Mouse (Mus musculus): ENCODE results near the gene Odf3b.

The Odf3b gene

GRCm38 (mm10) chr15:89376040-89376439, 3.0 kb downstream of the Odf3b start:
- DNase-seq (ENCODE audit: inconsistent age in 2 of 2, low spot score in 1 of 2): peak in 1 of 2 experiments; percentile 20

- DNase-seq (ENCODE audit: inconsistent age in 2 of 2, low spot score in 1 of 2): peak in 1 of 2 experiments; percentile 36
Measured at GRCm38 (mm10) chr15:89374801-89375534, 4.1 kb downstream of the Odf3b start.

GRCm38 (mm10) chr15:89374340-89374739, 4.7 kb downstream of the Odf3b start:
- no peak for DNase-seq (ENCODE audit: inconsistent age in 2 of 2, low spot score in 1 of 2)

- DNase-seq (ENCODE audit: inconsistent age in 2 of 2, low spot score in 1 of 2): peak; percentile 92 to 98
Measured at GRCm38 (mm10) chr15:89373762-89374248, 5.3 kb downstream of the Odf3b start, which contains the start of gene Sco2. Sco2 (minus strand) TSS chr15:89373846.

GRCm38 (mm10) chr15:89373027-89373761, 5.9 kb downstream of the Odf3b start:
- peak; percentile 91 to 96 for DNase-seq (ENCODE audit: inconsistent age in 2 of 2, low spot score in 1 of 2)

GRCm38 (mm10) chr15:89372536-89372935, 6.5 kb downstream of the Odf3b start:
- peak in 1 of 2 experiments; percentile 54 for DNase-seq (ENCODE audit: inconsistent age in 2 of 2, low spot score in 1 of 2)

- peak in 1 of 2 experiments; percentile 29 for DNase-seq (ENCODE audit: inconsistent age in 2 of 2, low spot score in 1 of 2)
Measured at GRCm38 (mm10) chr15:89372068-89372467, 7.0 kb downstream of the Odf3b start.

GRCm38 (mm10) chr15:89365141-89365551, 13.9 kb downstream of the Odf3b start:
- no peak for DNase-seq (ENCODE audit: inconsistent age in 2 of 2, low spot score in 1 of 2)

GRCm38 (mm10) chr15:89363051-89363450, 16.0 kb downstream of the Odf3b start:
- peak in 1 of 2 experiments; percentile 30 for DNase-seq (ENCODE audit: inconsistent age in 2 of 2, low spot score in 1 of 2)

GRCm38 (mm10) chr15:89358784-89359183, 20.3 kb downstream of the Odf3b start:
- DNase-seq (ENCODE audit: inconsistent age in 2 of 2, low spot score in 1 of 2): no peak

GRCm38 (mm10) chr15:89356372-89356771, 22.7 kb downstream of the Odf3b start:
- peak; percentile 61 to 81 for DNase-seq (ENCODE audit: inconsistent age in 2 of 2, low spot score in 1 of 2)

GRCm38 (mm10) chr15:89355241-89356187, 23.6 kb downstream of the Odf3b start, which contains the start of the genes Lmf2 and Ncaph2:
Lmf2 (minus strand) TSS chr15:89355659.
Ncaph2 (plus strand) TSS chr15:89355719.
- DNase-seq (ENCODE audit: inconsistent age in 2 of 2, low spot score in 1 of 2): peak; percentile 95 to 98

GRCm38 (mm10) chr15:89354455-89354854, 24.6 kb downstream of the Odf3b start:
- no peak for DNase-seq (ENCODE audit: inconsistent age in 2 of 2, low spot score in 1 of 2)

GRCm38 (mm10) chr15:89353837-89354236, 25.2 kb downstream of the Odf3b start:
- DNase-seq (ENCODE audit: inconsistent age in 2 of 2, low spot score in 1 of 2): peak in 1 of 2 experiments; percentile 26

- peak in 1 of 2 experiments; percentile 26 for DNase-seq (ENCODE audit: inconsistent age in 2 of 2, low spot score in 1 of 2)
Measured at GRCm38 (mm10) chr15:89352795-89353194, 26.3 kb downstream of the Odf3b start.

- DNase-seq (ENCODE audit: inconsistent age in 2 of 2, low spot score in 1 of 2): no peak
Measured at GRCm38 (mm10) chr15:89352054-89352453, 27.0 kb downstream of the Odf3b start.

- no peak for DNase-seq (ENCODE audit: inconsistent age in 2 of 2, low spot score in 1 of 2)
Measured at GRCm38 (mm10) chr15:89351302-89351701, 27.8 kb downstream of the Odf3b start.

GRCm38 (mm10) chr15:89350447-89350846, 28.6 kb downstream of the Odf3b start:
- DNase-seq (ENCODE audit: inconsistent age in 2 of 2, low spot score in 1 of 2): no peak

GRCm38 (mm10) chr15:89343325-89343724, 35.8 kb downstream of the Odf3b start:
- DNase-seq (ENCODE audit: inconsistent age in 2 of 2, low spot score in 1 of 2): no peak

GRCm38 (mm10) chr15:89341678-89342077, 37.4 kb downstream of the Odf3b start:
- no peak for DNase-seq (ENCODE audit: inconsistent age in 2 of 2, low spot score in 1 of 2)

GRCm38 (mm10) chr15:89340136-89340535, 38.9 kb downstream of the Odf3b start:
- DNase-seq (ENCODE audit: inconsistent age in 2 of 2, low spot score in 1 of 2): no peak
